Mouse (Mus musculus): ENCODE results near the gene Etv6. TPM values are rescaled to one million over a fixed set of nuclear protein-coding genes. Genes with fewer than 3 reads are reported as not detected.
A peak's percentile ranks its signal among the peaks of the same experiment; 100 is the strongest.

Gene Etv6
- total RNA-seq, 2 experiments from 2014 or later: 15.5 to 21.9 TPM

GRCm38 (mm10) chr6:134157533-134158115 is 122.1 kb downstream of the Etv6 start:
- no peak for DNase-seq
- intact Hi-C loops (cut with DNase I): no loop called here

- no peak for DNase-seq
- intact Hi-C loops (cut with DNase I): no loop called here
Observed at GRCm38 (mm10) chr6:134158201-134158600, 122.7 kb downstream of the Etv6 start.

GRCm38 (mm10) chr6:134159672-134160071 is 124.2 kb downstream of the Etv6 start:
- DNase-seq: no peak
- intact Hi-C loops (cut with DNase I): no loop called here

- intact Hi-C loops (cut with DNase I): no loop called here
- DNase-seq: no peak
Observed at GRCm38 (mm10) chr6:134161040-134161439, 125.5 kb downstream of the Etv6 start.

- intact Hi-C loops (cut with DNase I): no loop called here
- DNase-seq: no peak
Observed at GRCm38 (mm10) chr6:134163346-134163745, 127.8 kb downstream of the Etv6 start.

GRCm38 (mm10) chr6:134164356-134164755 is 128.9 kb downstream of the Etv6 start:
- intact Hi-C loops (cut with DNase I): no loop called here
- DNase-seq: no peak

- intact Hi-C loops (cut with DNase I): no loop called here
- DNase-seq: no peak
Observed at GRCm38 (mm10) chr6:134165012-134165411, 129.5 kb downstream of the Etv6 start.

GRCm38 (mm10) chr6:134167963-134168362 is 132.5 kb downstream of the Etv6 start:
- no peak for DNase-seq
- intact Hi-C loops (cut with DNase I): no loop called here

GRCm38 (mm10) chr6:134168799-134169198 is 133.3 kb downstream of the Etv6 start:
- intact Hi-C loops (cut with DNase I): no loop called here
- no peak for DNase-seq

GRCm38 (mm10) chr6:134171235-134171634 is 135.7 kb downstream of the Etv6 start:
- intact Hi-C loops (cut with DNase I): no loop called here
- no peak for DNase-seq

GRCm38 (mm10) chr6:134171906-134172728 is 136.6 kb downstream of the Etv6 start:
- DNase-seq: peak in 1 of 2 experiments; percentile 41
- intact Hi-C loops (cut with DNase I): no loop called here

- peak in 1 of 2 experiments; percentile 26 for DNase-seq
- intact Hi-C loops (cut with DNase I): no loop called here
Observed at GRCm38 (mm10) chr6:134173439-134173838, 137.9 kb downstream of the Etv6 start.

- intact Hi-C loops (cut with DNase I): no loop called here
- DNase-seq: no peak
Observed at GRCm38 (mm10) chr6:134175059-134175458, 139.6 kb downstream of the Etv6 start.

- intact Hi-C loops (cut with DNase I): no loop called here
- DNase-seq: no peak
Observed at GRCm38 (mm10) chr6:134177196-134177595, 141.7 kb downstream of the Etv6 start.

GRCm38 (mm10) chr6:134182301-134182948 is 146.9 kb downstream of the Etv6 start:
- DNase-seq: peak; percentile 53 to 60
- intact Hi-C loops (cut with DNase I): loop anchor here (5.0 kb wide), 1 partner anchor 80 kb away; no protein-coding TSS in a partner anchor

GRCm38 (mm10) chr6:134183592-134184342 is 148.3 kb downstream of the Etv6 start:
- intact Hi-C loops (cut with DNase I): loop anchor here (5.0 kb wide), 1 partner anchor 81 kb away; no protein-coding TSS in a partner anchor
- no peak for DNase-seq

GRCm38 (mm10) chr6:134186286-134186903 is 150.9 kb downstream of the Etv6 start:
- peak; percentile 80 to 83 for DNase-seq
- intact Hi-C loops (cut with DNase I): loop anchor here (1.0 kb wide), 2 partner anchors 30 to 151 kb away; partner anchors contain the start of gene Etv6

GRCm38 (mm10) chr6:134188719-134189118 is 153.2 kb downstream of the Etv6 start:
- no peak for DNase-seq
- intact Hi-C loops (cut with DNase I): no loop called here

GRCm38 (mm10) chr6:134189174-134189573 is 153.7 kb downstream of the Etv6 start:
- no peak for DNase-seq
- intact Hi-C loops (cut with DNase I): no loop called here

GRCm38 (mm10) chr6:134189575-134190132 is 154.2 kb downstream of the Etv6 start:
- intact Hi-C loops (cut with DNase I): no loop called here
- peak; percentile 62 to 65 for DNase-seq

Data from heart, postnatal 10 days (tissue).